Mouse (Mus musculus): ENCODE measurements around the gene Taf7l. TPM values are rescaled to one million over a fixed set of nuclear protein-coding genes. Genes with fewer than 3 reads are reported as not detected.

Gene Taf7l
- polyA plus RNA-seq (2017; shearing (Covaris generic)), result under 1 TPM; 0.19 to 0.92 TPM

GRCm38 (mm10) chrX:134476290-134476689, at the start of gene Taf7l:
Taf7l (minus strand) TSS chrX:134476490.

Other genes with a start within 250 kb of the Taf7l start
- 10 to 100 TPM; 27.6 to 34.6 TPM for gene Trmt2b, start 199.5 kb downstream of the Taf7l start, polyA plus RNA-seq (2017; shearing (Covaris generic))
- under 1 TPM in 1 of 2 experiments, not detected in 1; 0.16 TPM for gene Tmem35a, start 181.3 kb downstream of the Taf7l start, polyA plus RNA-seq (2017; shearing (Covaris generic))
- gene Cenpi, start 168.4 kb downstream of the Taf7l start, polyA plus RNA-seq (2017; shearing (Covaris generic)), result 1 to 10 TPM in 1 of 2 experiments, not detected in 1; 1.1 TPM
- gene Drp2, start 71.9 kb downstream of the Taf7l start, polyA plus RNA-seq (2017; shearing (Covaris generic)), result under 1 TPM in 1 of 2 experiments, not detected in 1; 0.20 TPM
- gene Timm8a1, start 65.4 kb upstream of the Taf7l start, polyA plus RNA-seq (2017; shearing (Covaris generic)), result 10 to 100 TPM; 28.3 to 46.8 TPM
- 1 to 10 TPM in 1 of 2 experiments, under 1 TPM in 1; 0.72 to 1.5 TPM for gene Btk, start 107.1 kb upstream of the Taf7l start, polyA plus RNA-seq (2017; shearing (Covaris generic))
- gene Rpl36a, start 109.2 kb upstream of the Taf7l start, polyA plus RNA-seq (2017; shearing (Covaris generic)), result 100 to 1,000 TPM; 235 to 245 TPM
- gene Gla, start 124.6 kb upstream of the Taf7l start, polyA plus RNA-seq (2017; shearing (Covaris generic)), result 1 to 10 TPM; 5.1 to 6.7 TPM
- gene Hnrnph2, start 124.7 kb upstream of the Taf7l start, polyA plus RNA-seq (2017; shearing (Covaris generic)), result 100 to 1,000 TPM in 1 of 2 experiments, 10 to 100 TPM in 1; 98.4 to 108 TPM
- gene Armcx4, start 210.0 kb upstream of the Taf7l start, polyA plus RNA-seq (2017; shearing (Covaris generic)), result under 1 TPM; 0.82 to 0.88 TPM
- gene Armcx1, start 241.5 kb upstream of the Taf7l start, polyA plus RNA-seq (2017; shearing (Covaris generic)), result 1 to 10 TPM in 1 of 2 experiments, under 1 TPM in 1; 0.56 to 2.4 TPM

Data from inflammation-experienced regulatory T-cells (primary cell).